Mouse (Mus musculus) limb, embryonic 14.5 days (tissue): ENCODE results near the gene Syne4. TPM values are rescaled to one million over a fixed set of nuclear protein-coding genes. Genes with fewer than 3 reads are reported as not detected.
A peak's percentile ranks its signal among the peaks of the same experiment; 100 is the strongest.

Source experiments
- ATAC-seq: fragments of 200-750 bp; cut with Nextera tagmentation; 2 replicates; pipeline ENCODE4 v1.8.0; 2017; ENCODE audit warnings: low read depth, moderate number of reproducible peaks, moderate TSS enrichment; ENCODE audit not compliant: low FRiP score
- DNase-seq: peaks from one replicate; pipeline ENCODE4 v3.0.0-alpha.2; 2015; ENCODE audit warnings: low spot score
- H3K27ac ChIP-seq: fragments of 300-500 bp; sonication (generic); replicated peaks from 2 replicates; pipeline ENCODE4 v1.5.1; 2014; ENCODE audit warnings: low read depth, mild to moderate bottlenecking, low read length, moderate library complexity, mixed read lengths
- H3K27me3 ChIP-seq: fragments of 300-500 bp; sonication (generic); 2 replicates; pipeline ENCODE4 v1.6.1; 2014; ENCODE audit warnings: low read length, mixed read lengths; ENCODE audit not compliant: control insufficient read depth, insufficient read depth
- H3K36me3 ChIP-seq: fragments of 300-500 bp; sonication (generic); 2 replicates; pipeline ENCODE4 v1.6.1; 2014; ENCODE audit warnings: mild to moderate bottlenecking, low read length, moderate library complexity, mixed read lengths; ENCODE audit not compliant: control insufficient read depth, insufficient read depth
- H3K4me1 ChIP-seq: fragments of 300-500 bp; sonication (generic); 2 replicates; pipeline ENCODE4 v1.6.1; 2014; ENCODE audit warnings: antibody characterized with exemption, low read length, mixed read lengths; ENCODE audit not compliant: control insufficient read depth, insufficient read depth
- H3K4me2 ChIP-seq: fragments of 300-500 bp; sonication (generic); replicated peaks from 2 replicates; pipeline ENCODE4 v1.6.1; 2014; ENCODE audit warnings: low read depth, mild to moderate bottlenecking, low read length, moderate library complexity; ENCODE audit not compliant: severe bottlenecking
- H3K4me3 ChIP-seq: fragments of 300-500 bp; sonication (generic); replicated peaks from 2 replicates; pipeline ENCODE4 v1.5.1; 2014; ENCODE audit warnings: low read length
- H3K9ac ChIP-seq: fragments of 300-500 bp; sonication (generic); 2 replicates; pipeline ENCODE4 v1.6.1; 2014; ENCODE audit warnings: mild to moderate bottlenecking, low read depth, low read length, moderate library complexity; ENCODE audit not compliant: severe bottlenecking
- H3K9me3 ChIP-seq: fragments of 300-500 bp; sonication (generic); 2 replicates; pipeline ENCODE4 v1.6.1; 2016; ENCODE audit warnings: low read length; ENCODE audit not compliant: control insufficient read depth
- POLR2A ChIP-seq: fragments of 200-500 bp; IDR thresholded peaks from 2 replicates; pipeline ENCODE4 v1.8.0; 2012; ENCODE audit warnings: inconsistent platforms, mild to moderate bottlenecking, moderate library complexity, borderline replicate concordance; ENCODE audit not compliant: insufficient read depth, insufficient read length; ENCODE audit errors: extremely low read depth
- WGBS: fragments of 180-500 bp; shearing (Covaris S2); extraction: QIAGEN DNeasy Blood & Tissue Kit; methylation state at CpG from one replicate; pipeline ENCODE4 v1.1.7; 2014; 5-methylcytosine and 5-hydroxymethylcytosine counted together
- polyA plus RNA-seq, 2 experiments: library from polyadenylated mRNA; depleted of rRNA in 1 of 2; stranded (reverse) in 1 of 2; unstranded in 1 of 2; fragments of >200 nt; fragmentation: Nextera tagmentation in 1 of 2; extraction: Ambion mirVana in 1 of 2; gene quantifications; 2 replicates each; pipeline versions ENCODE4 v1.2.1 to v1.2.3; 2012 to 2014

Gene Syne4
- polyA plus RNA-seq, 2 experiments = 40.3 to 141 TPM

GRCm38 (mm10) chr7:30334563-30334962 is 20.0 kb downstream of the Syne4 start:
- ATAC-seq = no peak
- H3K4me2 ChIP-seq = no peak overlapping the region
- peaks cover 6% of the 10 kb centered on the region; the same call in 1 of the 2 replicates for H3K27me3 ChIP-seq
- H3K4me1 ChIP-seq = no peaks in the 10 kb centered on the region
- no peak overlapping the region for H3K27ac ChIP-seq
- no peak for DNase-seq
- no peak overlapping the region for H3K4me3 ChIP-seq
- H3K9ac ChIP-seq = no peak overlapping the region
- H3K36me3 ChIP-seq = no peaks in the 10 kb centered on the region
- WGBS = 48% methylated on average over 5 of the region's 5 CpGs
- no peaks in the 10 kb centered on the region for H3K9me3 ChIP-seq
- no peak for TF ChIP-seq POLR2A

DNA sequence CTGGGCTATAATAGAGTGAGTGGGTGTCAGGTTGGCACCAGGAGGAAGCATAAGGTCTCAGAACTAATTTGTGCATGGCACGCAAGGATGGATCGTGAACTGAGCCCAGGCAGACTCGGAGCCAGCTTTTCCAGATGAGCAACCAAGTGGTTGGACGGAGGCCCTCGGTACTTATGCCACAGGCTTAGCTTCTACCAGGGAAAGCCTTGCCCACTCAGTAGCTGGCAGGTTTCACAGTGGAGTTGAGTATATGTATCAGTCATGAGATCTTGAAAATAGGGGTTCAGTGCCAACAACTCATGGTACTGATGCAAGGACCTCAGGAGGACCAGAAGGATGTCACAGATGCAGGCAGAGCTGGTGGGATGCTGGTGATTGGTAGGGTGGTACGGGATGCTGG is 21.1 kb downstream of the Syne4 start:
- Histone ChIP-seq H3K4me1 (no peaks in the 10 kb centered on the region), H3K27ac (no peak overlapping the region), H3K9ac (no peak overlapping the region), H3K36me3 (no peaks in the 10 kb centered on the region), H3K27me3 (peaks cover 6% of the 10 kb centered on the region; the same call in 1 of the 2 replicates), H3K4me2 (no peak overlapping the region), H3K4me3 (no peak overlapping the region), H3K9me3 (no peaks in the 10 kb centered on the region)
- ATAC-seq (no peak), DNase-seq (no peak)
- TF ChIP-seq POLR2A = no peak
- 75% methylated on average over 6 of the region's 6 CpGs for WGBS

DNA sequence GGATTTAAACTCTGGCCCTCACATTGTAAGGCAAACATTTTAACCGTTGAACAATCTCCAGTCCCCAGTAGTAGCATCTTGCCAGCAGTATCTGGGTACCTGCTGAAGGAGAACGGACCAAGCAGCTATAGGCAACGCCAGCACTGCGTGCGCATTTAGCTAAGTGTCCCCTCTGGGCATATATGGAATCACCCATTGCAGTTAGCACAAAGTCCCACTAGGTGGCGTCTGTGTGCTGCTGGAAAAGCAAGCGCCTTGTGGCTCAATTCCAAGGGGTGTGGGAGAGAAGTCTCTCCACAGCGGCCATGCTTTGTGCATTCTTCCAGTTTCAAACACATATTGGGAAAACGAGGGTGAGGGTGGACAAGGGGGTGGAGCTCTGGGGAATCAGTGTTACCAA is 21.8 kb downstream of the Syne4 start:
- WGBS = 4% methylated on average over 9 of the region's 9 CpGs
- H3K36me3 ChIP-seq = no peaks in the 10 kb centered on the region
- no peaks in the 10 kb centered on the region for H3K4me1 ChIP-seq
- ATAC-seq = no peak
- no peak for TF ChIP-seq POLR2A
- no peak overlapping the region for H3K4me2 ChIP-seq
- peak; percentile 90 for DNase-seq
- H3K4me3 ChIP-seq = no peak overlapping the region
- H3K9ac ChIP-seq = no peak overlapping the region
- H3K9me3 ChIP-seq = no peaks in the 10 kb centered on the region
- H3K27me3 ChIP-seq = peaks cover 6% of the 10 kb centered on the region; the same call in 1 of the 2 replicates
- H3K27ac ChIP-seq = no peak overlapping the region

- no peak for TF ChIP-seq POLR2A
- Histone ChIP-seq H3K4me2 (no peak overlapping the region), H3K4me1 (no peaks in the 10 kb centered on the region), H3K9ac (no peak overlapping the region), H3K4me3 (no peak overlapping the region), H3K9me3 (no peaks in the 10 kb centered on the region), H3K27me3 (peaks cover 6% of the 10 kb centered on the region; the same call in 1 of the 2 replicates), H3K27ac (no peak overlapping the region), H3K36me3 (no peaks in the 10 kb centered on the region)
- WGBS = 78% methylated on average over 5 of the region's 5 CpGs
- ATAC-seq = no peak
- no peak for DNase-seq
Observed at GRCm38 (mm10) chr7:30339432-30340109, 25.0 kb downstream of the Syne4 start.

- ATAC-seq (no peak), DNase-seq (peak; percentile 90)
- H3K9me3 ChIP-seq = no peaks in the 10 kb centered on the region
- H3K36me3 ChIP-seq = no peaks in the 10 kb centered on the region
- no peak overlapping the region for H3K9ac ChIP-seq
- peaks cover 19% of the 10 kb centered on the region for H3K27me3 ChIP-seq
- WGBS = 28% methylated on average over 21 of the region's 21 CpGs
- H3K4me2 ChIP-seq = no peak overlapping the region
- no peak overlapping the region for H3K27ac ChIP-seq
- H3K4me1 ChIP-seq = no peaks in the 10 kb centered on the region
- no peak overlapping the region for H3K4me3 ChIP-seq
- TF ChIP-seq POLR2A = no peak
Observed at GRCm38 (mm10) chr7:30346635-30347379, 32.2 kb downstream of the Syne4 start.
